Mouse (Mus musculus) C2C12 (cell line): ENCODE data around the gene Cux2.

Experiments
- CEBPB ChIP-seq: IDR thresholded peaks from one replicate; pipeline ENCODE4 v1.6.1; 2011; ENCODE audit warnings: low read depth, mild to moderate bottlenecking, control low read depth, moderate library complexity
- CTCF ChIP-seq: IDR thresholded peaks from one replicate; pipeline ENCODE4 v1.5.1; 2011; ENCODE audit not compliant: control insufficient read depth, insufficient read depth, insufficient read length
- MAX ChIP-seq: IDR thresholded peaks from one replicate; pipeline ENCODE4 v1.6.1; 2011; ENCODE audit warnings: mild to moderate bottlenecking, control low read depth
- MYOD1 ChIP-seq: IDR thresholded peaks from one replicate; pipeline ENCODE4 v1.6.1; 2011; ENCODE audit warnings: low read depth; ENCODE audit not compliant: control insufficient read depth, insufficient read length
- MYOG ChIP-seq: IDR thresholded peaks from one replicate; pipeline ENCODE4 v1.6.1; 2011; ENCODE audit not compliant: control insufficient read depth, insufficient read length; ENCODE audit errors: extremely low read depth
- USF1 ChIP-seq: IDR thresholded peaks from one replicate; pipeline ENCODE4 v1.6.1; 2011; ENCODE audit warnings: low read depth, mild to moderate bottlenecking, control low read depth, moderate library complexity

DNA sequence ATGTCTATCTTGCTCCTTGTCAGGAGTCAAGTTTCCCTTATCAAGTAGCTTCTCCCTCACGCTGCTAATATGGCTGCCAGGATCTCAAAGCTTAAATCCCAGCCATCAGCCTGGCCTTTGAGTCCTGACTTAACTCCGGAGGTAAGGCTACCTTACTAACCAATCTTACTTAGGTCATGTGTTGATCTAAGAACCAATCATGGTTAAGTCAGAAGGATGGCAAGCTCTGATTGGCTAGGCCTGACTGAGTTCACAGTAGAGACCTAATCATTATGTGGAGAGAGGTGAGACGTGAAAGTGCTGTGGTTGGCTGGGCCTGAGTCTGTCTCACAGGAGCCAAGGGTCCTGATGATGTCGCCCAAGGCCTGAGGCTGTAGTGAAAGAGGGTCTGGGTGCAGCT, 22.1 kb upstream of the Cux2 start:
- TF ChIP-seq CTCF, result no peak
- no peak for TF ChIP-seq MYOD1
- no peak for TF ChIP-seq CEBPB
- no peak for TF ChIP-seq MAX
- TF ChIP-seq USF1, result no peak
- TF ChIP-seq MYOG, result no peak
